Mouse (Mus musculus) kidney, adult 8-10 months (tissue): Measurements from ENCODE around the gene Gsk3a.

ENCODE experiments used
- DNase-seq, 2 experiments: peaks; one replicate each; pipeline ENCODE4 v3.0.0; 2022

Gsk3a gene

DNA sequence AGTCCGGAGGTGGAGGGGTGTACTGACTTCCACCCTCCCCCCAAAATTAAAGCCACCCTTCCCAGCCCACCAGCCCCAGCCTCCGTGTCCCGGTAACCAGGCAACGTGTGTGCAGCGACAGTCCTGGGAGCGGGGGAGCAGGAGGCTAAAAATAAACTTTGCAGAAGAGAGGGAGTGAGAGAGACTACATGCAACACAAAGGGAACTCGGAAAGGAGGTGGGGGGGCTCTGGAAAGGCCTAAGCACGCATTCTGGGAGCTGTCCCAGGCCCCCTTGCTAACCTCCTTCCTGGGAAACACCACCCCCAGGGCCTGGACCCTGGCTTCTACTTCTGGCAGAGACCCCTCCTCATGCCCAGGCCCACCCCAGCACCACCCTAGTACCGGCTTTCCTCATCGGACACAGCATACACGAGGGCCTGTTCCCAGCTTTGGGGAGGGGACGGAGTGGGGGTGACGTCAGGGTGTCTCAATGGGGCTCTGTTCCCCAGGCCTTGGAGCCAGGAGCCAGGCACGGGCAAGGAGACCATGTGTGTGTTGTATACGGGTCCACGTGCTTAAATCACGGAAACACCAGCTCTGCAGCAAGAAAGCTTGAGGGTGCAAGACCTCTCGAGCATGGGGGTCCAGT lies 10.5 kb upstream of the Gsk3a start:
- DNase-seq = no peak

DNA sequence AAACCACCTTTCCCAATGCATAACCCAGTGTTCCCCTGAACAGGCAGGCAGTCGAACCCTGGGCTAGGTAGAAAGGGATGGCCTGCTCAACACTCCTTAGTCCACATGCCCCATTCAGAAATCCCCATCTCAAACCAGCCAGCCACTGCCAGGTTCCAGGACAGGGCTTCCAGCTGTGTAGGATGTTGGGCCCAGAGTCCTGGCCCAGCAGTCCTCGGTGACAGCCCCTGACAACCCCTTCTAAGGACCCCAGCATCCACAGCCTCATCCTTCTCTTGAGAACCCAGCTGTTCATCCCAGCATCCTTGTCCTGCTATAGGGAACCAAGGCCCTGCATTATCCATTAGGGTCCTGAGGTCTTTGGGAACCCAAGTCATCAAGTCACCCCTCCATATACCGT lies 9.8 kb upstream of the Gsk3a start:
- DNase-seq = no peak

DNA sequence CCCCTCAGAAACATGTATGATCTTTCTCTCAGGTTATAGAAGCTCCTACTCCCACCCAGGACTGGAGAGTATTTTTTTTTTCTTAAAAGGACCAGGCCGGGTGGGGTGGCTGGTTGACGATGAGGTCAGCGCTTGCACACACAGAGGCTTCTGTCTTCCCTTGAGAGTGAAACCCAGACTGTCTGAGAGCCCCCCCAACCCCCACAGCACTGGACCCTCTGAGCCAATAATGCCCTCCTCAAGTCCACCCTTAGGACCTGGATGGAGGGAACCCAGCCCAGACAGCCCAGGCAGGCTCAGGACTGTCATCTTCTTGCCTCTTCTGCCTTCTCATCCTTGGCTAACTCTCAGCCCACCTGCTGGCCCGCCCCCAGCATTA lies 9.1 kb upstream of the Gsk3a start:
- no peak for DNase-seq

DNA sequence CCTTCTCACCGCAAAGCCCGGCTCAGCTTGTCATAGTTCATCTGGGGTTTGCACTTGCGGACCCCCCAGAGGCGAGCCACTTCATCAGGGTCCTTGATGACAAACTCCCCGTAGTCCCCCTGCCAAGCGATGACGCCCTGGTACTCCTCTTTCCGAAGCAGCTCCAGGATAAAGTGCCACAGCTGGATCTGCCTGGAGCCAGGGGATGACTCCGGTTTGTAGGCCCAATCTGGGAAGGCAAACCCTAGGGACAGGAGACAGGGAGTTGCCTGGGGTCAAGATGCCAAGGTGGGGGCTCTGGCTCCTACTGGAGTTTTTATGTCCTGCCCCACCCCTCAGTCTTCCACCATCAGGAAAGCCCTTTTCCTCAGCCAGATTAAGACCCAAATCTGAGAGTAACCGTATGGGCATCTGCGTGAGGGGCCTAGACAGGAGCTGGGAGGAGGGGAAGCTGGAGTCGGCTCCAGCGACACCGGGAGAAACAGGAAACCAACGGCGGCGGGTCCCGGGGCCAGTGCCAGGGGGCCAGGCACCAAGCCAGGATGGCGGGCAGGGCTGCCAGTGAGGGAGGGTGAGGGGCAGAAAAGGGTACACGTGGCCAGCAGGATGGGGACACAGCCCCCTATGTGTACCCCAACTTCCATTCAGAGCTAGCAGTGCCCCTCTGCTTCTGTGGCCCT lies 8.6 kb upstream of the Gsk3a start:
- peak in 1 of 2 experiments; percentile 55 for DNase-seq

DNA sequence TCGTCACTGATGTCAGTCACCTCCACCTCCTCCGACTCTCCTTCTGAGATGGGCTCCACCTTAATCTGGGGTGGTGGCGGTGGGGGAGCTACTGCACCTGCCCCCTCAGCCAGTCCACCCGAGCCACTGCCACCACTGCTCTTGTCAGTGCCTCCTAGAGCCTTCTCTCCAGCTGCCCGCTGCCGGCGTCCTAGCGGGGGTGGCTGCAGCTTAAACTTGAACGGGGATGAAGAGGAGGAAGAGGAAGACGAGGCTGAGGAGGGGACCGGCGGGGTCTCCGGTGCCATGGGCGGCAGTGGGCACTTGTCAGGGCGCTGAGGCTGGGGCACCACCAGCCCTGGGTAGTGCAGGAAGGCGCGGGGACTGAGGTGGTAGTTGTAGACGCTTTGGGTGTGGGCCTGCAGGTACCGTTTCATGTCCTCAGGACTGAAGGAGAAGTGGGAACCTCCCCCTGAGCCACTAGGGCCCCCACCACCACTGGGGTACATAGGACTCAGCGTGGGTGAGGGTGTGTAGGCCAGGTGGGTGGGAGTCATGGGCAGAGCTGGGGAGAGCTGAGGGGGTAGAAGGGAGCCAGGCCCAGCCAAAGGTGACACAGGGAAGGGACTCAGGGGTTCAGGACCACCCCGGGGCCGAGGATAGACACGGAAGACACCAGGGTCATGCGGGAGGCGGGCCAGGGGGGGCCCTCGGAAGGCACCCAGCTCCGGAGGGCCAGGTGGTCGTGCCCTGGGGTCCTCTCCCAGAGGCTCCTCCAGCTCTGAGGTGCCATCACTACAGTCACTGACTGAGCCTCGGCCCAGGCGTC lies 7.1 kb upstream of the Gsk3a start:
- no peak for DNase-seq

DNA sequence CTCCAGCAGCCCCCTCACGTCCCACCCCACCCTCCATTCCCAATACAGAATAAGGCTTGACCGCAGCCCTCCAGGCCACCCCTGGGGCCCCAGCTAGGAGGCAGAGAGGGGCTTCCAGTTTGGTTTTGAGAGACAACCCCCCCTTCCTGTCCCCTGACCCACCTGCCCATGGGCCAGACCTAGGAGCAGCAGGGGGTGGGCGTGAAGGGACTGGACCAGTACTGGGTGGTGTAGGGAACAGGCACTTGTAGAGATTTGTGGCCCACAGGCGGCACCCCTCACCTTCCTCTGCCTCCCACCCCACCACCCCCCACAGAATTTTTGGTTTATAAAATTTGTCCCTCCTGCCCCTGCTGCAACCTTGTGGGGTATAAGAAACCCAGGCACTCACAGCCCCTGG lies 5.7 kb upstream of the Gsk3a start:
- no peak for DNase-seq

DNA sequence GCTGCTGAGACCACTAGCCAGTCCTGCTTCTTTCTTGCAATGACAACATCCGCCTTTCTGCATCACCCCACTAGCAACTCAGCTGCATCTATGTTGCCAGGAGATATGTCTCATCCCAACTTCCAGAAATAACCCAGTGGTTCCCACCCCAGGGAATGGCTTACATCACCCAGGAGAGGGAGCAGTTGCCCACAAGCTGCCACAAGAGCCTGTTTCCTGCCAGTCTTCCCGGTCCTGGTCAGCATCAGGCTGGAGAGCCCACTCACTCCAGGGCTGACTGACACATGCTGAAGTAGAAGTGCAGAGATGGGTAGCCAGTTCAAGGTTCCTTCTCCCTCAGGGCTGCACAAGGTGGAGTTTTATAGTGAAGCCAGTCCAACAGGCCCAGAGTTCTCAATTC lies 3.4 kb upstream of the Gsk3a start:
- DNase-seq = peak; percentile 57 to 64

DNA sequence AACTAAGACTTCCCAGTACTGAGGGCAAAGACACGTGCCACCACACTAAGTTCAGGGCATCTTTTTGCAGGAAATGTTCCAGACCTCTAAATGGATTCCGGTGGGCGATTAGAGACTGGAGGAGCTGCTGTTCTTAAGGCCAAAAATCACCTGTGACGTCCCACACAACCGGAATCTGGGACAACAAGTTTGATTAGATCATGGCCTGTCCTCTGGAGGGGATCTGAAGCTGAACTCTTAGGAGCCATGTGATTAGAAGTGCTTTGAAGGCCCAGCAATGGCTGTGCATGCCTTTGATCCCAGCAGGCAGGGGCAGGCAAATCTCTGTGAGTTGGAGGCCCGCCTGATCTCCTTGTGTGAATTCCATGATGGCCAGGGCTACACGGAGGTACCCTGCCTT lies 3.0 kb upstream of the Gsk3a start:
- DNase-seq = no peak

DNA sequence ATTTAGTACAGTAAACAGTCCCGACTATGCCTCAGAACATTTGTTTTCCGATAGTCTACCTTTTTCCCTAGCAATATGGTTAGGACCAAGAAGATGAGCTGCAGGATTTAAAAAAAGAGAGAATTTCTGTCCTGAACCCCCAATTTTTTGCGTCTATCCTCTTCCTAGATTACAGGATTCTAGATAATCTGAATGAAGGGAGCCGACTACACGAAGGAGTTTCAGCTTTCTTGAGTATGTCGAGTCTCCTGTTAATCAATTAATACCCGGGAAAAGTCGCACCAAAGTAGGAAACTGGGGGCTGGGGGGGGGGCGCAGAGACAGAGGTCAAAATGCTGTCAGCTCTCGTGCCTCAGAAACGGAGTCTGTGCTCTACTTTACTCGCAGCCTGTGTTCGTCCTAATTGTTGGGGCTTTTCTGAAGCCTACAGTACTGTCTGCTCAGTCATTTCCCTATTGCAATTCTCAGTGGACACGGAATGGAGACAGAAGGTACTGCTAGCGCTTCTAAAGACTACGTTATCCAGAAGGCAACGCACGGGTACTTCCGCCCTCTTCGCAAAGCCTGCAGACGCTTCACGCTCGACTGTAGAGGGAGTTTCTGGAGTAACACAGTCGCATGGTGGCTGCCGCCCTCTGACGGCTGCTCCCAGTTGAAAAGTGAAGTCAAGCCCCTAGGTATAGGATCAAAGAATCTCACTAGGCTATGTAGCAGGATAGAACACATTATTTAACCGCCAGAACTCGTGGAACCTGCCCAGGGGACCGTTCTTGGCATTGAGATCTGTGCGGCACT lies 1.4 kb upstream of the Gsk3a start:
- peak; percentile 88 to 90 for DNase-seq

DNA sequence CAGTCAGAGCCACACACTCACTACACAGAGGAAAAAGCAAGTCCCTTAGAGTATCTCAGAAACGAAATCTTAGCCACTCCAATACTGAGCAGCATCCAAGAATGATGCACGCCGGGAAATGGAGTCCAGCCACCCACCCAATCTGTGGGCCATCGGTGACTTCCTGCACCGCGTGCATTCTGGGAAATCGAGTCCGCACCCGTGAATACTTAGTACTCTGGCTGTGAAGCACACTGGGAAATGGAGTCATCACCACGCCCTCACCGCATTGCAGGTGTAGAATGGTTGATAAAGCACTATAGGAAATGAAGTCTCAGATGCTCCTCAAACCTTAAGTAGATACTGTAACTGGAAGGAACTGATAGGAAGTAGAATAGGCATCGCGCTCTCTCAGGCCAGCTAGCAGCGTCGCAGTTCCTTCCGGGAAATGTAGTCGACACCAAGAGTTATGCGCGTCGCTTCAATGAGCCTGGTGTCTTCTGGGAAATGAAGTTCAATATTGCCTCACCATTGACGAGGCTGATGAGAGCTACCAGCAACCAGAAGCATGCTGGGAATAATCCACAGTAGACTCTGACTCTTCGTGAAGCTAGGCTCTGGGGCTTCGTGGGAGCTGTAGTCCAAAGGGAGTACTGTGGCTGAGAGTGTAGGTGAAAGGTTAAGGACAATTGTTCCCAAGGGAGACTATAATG lies 510 bp upstream of the Gsk3a start:
- DNase-seq = peak; percentile 95 to 97

DNA sequence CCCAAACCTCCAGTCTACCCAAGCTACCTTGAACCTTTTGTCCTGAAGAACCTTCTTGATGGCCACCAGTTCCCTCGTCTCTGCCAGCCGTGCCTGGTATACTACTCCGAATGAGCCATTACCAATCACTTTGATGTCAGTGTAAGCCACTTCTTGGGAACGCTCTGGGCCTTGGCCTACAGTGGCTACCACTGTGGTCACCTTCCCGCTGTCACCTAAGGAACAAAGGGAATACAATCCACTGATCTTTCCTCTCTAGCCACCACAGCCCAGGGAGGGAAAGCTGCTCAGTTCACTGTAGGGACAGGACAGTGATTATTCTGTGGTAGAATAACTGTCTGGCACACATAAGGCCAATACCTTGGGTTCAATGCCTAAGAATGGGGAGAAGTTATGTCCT lies 2.1 kb downstream of the Gsk3a start:
- DNase-seq = no peak

DNA sequence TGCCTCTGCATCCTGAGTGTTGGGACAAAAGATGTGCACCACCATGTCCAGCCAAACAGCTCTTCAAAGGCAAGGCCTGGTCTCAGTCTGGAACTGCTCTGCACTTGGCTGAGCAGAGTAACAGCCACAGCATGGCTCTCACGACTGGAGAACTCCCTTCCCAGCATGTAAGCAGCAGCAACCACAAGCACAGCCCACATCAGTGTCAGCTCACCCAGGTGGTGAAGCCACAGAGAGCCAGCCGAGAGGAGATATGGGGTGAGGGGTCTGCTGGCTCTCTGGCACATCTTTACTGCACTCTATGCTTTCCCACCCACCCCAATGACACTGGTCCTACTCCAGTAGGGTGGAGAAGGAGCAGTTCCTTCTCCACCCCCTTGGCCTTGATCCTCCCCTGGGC lies 4.6 kb downstream of the Gsk3a start:
- no peak for DNase-seq

DNA sequence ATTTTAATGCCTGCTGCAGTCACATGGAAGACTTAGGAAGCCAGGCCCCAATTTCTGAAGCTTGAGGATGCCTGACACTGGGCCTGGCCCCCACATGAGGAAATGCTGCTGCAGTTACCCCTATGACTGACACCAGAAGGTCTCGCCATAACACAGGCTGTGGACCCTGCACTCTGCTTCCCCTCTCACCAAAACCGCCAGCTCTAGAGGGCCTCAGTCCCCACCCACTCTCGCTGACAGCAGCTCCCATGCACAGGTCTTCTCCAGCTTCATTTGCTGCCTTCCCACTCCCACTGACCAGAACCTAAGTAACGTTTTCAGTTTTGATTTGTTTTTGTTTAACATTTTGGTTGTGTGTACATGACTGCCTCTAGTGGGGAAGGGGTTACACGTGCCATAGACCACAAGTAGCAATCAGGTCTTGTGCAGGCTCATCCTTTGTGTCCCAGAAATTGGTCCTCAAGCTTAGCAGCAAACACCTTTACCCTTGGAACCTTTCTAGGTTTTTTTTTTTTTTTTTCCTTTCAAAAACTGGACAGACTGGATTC lies 5.5 kb downstream of the Gsk3a start:
- DNase-seq = no peak

DNA sequence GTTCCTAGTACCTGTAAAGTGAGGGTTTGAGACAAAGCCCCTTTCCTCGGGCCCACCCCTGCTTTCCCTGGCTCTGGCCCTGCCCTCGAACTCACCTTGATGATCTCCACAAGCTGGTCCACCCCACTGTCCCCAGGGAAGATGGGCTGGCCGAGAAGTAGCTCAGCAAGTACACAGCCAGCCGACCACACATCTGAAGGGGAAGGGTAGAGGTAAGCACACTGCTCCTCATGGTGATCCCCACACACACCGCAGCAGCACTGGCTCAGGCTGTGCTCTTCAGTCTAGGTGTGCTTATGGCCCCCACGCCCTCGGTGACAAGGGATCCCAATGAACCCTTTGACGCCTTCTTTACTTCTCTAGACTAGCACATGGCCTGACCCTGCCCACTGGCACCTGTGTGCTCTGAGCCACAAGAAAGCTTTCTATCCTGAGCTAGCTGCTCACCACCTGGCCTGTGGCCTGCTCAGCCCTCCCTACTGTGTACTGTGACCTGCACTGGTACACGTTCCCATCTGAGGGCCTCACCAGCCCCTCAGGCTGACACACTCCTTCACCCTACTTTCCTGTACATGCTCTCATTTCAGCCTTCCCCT lies 6.9 kb downstream of the Gsk3a start:
- no peak for DNase-seq

DNA sequence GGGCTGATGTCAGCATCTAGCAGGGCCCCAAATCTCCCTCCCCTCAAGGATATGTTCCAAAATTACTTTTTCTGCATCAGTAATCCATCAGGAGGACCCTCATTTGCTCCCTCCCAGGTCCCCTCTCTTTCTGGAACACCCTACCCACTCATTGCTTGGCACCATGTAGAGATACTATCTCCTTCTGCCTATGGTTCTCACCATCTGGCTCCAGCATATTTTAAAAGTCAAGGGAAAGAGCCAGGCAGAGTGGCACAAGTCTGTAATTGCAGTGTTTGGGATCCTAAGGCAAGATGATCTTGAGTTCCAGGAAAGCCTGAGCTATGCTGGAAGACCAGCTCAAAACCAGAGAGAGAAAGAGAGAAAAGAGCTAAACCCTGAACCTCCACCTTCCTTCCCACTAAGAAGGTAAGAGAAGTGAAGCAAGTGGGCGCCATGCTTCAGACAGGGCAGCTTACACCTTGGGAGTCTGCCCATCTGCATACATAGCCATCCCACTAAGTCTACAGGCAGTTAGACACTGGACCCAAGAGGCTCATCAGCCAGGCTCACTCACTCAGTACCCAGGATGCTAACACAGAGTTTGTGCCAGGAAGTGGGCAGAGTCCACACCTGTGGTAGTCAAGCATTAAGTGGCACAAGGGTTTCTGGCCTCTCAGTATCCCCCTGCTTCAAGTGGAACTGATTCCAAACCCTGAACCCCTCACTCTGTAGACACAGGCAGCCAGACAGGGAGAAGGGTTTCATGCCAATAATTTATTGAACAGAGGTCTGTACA lies 9.9 kb downstream of the Gsk3a start:
- peak; percentile 61 to 72 for DNase-seq

DNA sequence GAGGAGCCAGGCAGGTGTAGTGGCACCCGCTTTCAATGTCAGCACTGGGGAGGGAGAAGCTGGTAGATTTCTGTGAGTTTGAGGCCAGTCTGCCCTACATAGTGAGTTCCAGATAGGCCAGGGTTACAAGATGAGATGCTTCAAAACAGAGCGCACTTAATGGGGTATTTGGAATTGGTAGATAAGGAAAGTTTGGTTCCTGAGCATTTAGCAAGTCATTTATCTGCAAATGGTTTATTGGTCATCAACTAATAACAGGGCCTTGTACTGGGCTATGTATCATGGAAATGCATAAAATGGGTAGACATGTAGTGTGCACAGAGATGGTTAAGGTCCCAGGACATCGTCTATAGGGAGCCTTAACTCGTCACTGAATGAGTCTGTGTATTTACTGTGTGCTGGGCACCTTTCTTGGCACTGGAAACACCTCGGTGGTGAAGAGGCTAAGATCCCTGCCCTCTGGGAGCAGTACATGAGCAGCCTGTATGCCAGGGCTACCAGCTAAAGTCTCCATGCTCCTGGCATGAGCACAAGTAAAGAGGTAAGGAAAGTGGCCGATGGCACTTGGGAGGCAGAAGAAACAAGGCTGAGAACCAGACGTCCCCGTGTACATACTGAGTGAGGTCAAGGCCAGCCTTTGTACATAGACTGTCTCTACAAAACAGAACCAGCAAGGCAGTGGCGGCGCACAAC lies 15.2 kb downstream of the Gsk3a start:
- no peak for DNase-seq

DNA sequence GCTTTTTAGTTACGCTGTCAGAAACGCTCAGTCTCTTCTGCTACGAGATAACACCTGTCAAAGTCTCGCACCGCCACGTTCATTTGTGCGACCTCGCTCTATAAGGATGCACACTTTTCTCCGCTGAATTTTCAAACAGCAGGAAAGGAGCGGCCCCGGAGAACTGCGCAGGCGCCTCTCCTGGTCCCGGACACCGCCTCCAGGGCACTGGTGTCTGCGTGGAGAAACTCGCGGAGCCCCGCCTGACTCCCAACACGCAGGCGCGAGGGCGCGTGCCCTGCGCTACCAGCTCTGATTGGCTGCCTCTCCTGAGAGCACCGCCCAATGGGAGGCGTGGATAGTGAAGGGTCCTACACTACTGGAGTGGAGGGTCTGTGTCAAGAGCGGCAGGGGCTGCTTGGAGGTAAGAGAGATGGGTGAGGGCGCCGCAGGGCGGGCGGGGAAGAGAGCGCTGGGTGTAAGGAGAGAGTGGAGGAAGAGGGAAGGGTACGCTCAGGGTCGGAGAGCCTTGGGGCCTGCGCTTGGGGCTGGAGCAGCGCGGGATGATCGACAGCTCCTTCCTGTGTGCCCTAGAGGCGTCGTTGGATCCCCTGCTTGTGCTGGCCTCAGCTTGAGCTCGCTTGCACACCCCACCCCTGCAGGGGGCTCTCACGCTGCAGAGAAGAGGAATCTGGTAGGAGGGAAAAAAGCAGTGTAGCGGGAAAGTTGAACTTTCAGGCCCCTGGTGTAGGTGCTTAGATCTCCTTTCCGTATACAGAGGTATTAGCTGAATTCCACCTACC lies 16.4 kb downstream of the Gsk3a start, which contains the start of gene Zfp526:
Gene Zfp526 (plus strand): TSS at position 324 of the 782 bp plus-strand sequence.
- peak; percentile 98 for DNase-seq

DNA sequence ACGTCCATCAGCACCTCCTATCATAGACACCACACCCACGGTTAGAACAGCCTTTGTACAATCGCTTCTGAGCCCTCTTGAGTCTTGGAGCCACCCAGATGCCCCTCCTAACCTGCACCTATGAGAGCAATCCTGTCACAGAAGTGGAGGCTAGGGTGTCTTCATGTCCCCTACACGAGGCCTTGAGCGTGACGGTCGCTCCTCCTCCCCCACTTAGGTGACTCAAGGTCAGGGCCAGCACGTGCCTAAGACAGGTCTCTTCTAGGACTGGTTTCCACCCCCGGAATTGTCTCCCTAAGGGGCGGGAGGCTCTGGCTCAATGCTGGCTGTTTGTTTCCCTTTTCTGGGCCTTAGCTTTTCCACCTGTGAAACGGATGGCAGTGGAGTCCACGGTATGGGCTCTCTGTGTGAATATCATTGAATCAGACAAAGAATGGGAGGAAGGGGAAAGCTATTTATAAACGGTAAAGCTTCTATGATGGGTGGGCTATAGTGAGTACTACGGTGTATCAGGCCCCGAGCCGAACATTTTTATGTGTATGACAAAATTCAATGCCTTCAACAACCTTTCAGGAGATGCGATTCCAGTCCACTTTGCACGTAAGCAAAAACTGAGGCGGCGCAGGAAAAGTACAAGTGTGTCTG lies 17.1 kb downstream of the Gsk3a start, which contains the start of gene Dedd2:
Gene Dedd2 (minus strand): TSS at position 159 of the 645 bp plus-strand sequence.
- peak; percentile 68 to 72 for DNase-seq
